ENCODE assay signal across 11 mouse cellular contexts in genomic region chr12:40462693-40463235, GRCm38 (mm10). TPM values are rescaled to one million over a fixed set of nuclear protein-coding genes. Genes with fewer than 3 reads are reported as not detected.
DNase-seq lines count a peak whose midpoint lies in the region; ATAC-seq and TF ChIP-seq lines count a peak whose summit lies in the region.
"Had no signal": no experiment of that assay in that cellular context is flagged by ENCODE, and none has a peak within 500 bp of the region (broad histone marks: within the 10 kb centered on the region; RNA-seq: fewer than 3 reads in every experiment).

No protein-coding gene starts in this region.

- H3K4me3 ChIP-seq in kidney, postnatal 0 days (replicated peaks; ENCODE audit: low read depth, low read length): no peak overlapping the region
- H3K4me3 ChIP-seq in brown adipose tissue, adult 24 weeks (ENCODE audit: insufficient read depth, low read depth, low read length): no peak overlapping the region
- H3K4me3 ChIP-seq: liver, embryonic 13.5 days had no signal

- H3K36me3 ChIP-seq in kidney, postnatal 0 days (ENCODE audit: insufficient read depth, low read length): no peaks in the 10 kb centered on the region
- H3K36me3 ChIP-seq: liver, embryonic 13.5 days had no signal

- H3K4me2 ChIP-seq in kidney, postnatal 0 days (ENCODE audit: low read length): no peak overlapping the region
- H3K4me2 ChIP-seq: liver, embryonic 13.5 days had no signal

- peak overlapping the region; percentile 44; the same call in 1 of the 2 replicates for H3K27ac ChIP-seq in kidney, postnatal 0 days
- H3K27ac ChIP-seq in brown adipose tissue, adult 24 weeks (replicated peaks; ENCODE audit: low read depth, low read length): 0 out of 2 replicates have a peak overlapping the region, but pooled peaks have one; percentile 39
- H3K27ac ChIP-seq: liver, embryonic 13.5 days had no signal

- TF ChIP-seq CTCF in kidney, postnatal 0 days (IDR thresholded peaks at IDR 0.05; ENCODE audit: low read depth): no peak

- WGBS in kidney, postnatal 0 days: 50% methylated on average over 7 of the region's 7 CpGs

- DNase-seq in cerebellum, adult 9-11 months: peak; percentile 58
- DNase-seq in cerebellum, adult 8-10 months: no peak
- peak; percentile 54 for DNase-seq in kidney, postnatal 0 days (ENCODE audit: low spot score)
- DNase-seq in kidney, adult 11 months: no peak
- peak; percentile 50 to 57 for DNase-seq in kidney, postnatal 25 days
- DNase-seq in embryo, embryonic 10 days (ENCODE audit: low spot score): no peak
- DNase-seq in adrenal gland, adult 2 months: no peak
- DNase-seq: adrenal gland, postnatal 36 days; gastrocnemius, postnatal 36 days; liver, embryonic 13.5 days had no signal

- H3K9me3 ChIP-seq in kidney, postnatal 0 days (replicated peaks; ENCODE audit: low read length): no peaks in the 10 kb centered on the region
- H3K9me3 ChIP-seq: liver, embryonic 13.5 days had no signal

- H3K27me3 ChIP-seq in kidney, postnatal 0 days (ENCODE audit: insufficient read depth, low read length): no peaks in the 10 kb centered on the region
- H3K27me3 ChIP-seq: liver, embryonic 13.5 days had no signal

- no peak for ATAC-seq in kidney, postnatal 0 days (replicated peaks; ENCODE audit: low FRiP score, low read depth)

- H3K9ac ChIP-seq in kidney, postnatal 0 days (ENCODE audit: low read depth, low read length): no peak overlapping the region
- H3K9ac ChIP-seq: liver, embryonic 13.5 days had no signal

- H3K4me1 ChIP-seq in kidney, postnatal 0 days (replicated peaks; ENCODE audit: insufficient read depth, low read length): no peaks in the 10 kb centered on the region
- peaks cover 38% of the 10 kb centered on the region for H3K4me1 ChIP-seq in brown adipose tissue, adult 24 weeks (ENCODE audit: control insufficient read depth, insufficient read depth, insufficient read length, low read length)
- H3K4me1 ChIP-seq: liver, embryonic 13.5 days had no signal

RNA-seq across cellular contexts. Expression of gene Dock4, which starts 17.0 kb away (rescaled TPM):
- polyA plus RNA-seq in kidney, postnatal 0 days (2015; fragmentation: Nextera tagmentation; extraction: Ambion mirVana): 7.0 and 8.7 TPM in 2 replicates
- 2.6 and 3.3 TPM in 2 replicates for polyA plus RNA-seq in brown adipose tissue, adult 24 weeks (2012; ENCODE audit: insufficient read depth, insufficient read length, missing spikeins)
- total RNA-seq in adrenal gland, adult 2 months (2021): 10 to 100 TPM; 14.5 to 15.5 TPM
- 4.3 and 4.7 TPM in 2 replicates for polyA plus RNA-seq in adrenal gland, adult 2 months (2012; rRNA removed)

RNA-seq across cellular contexts. Expression of gene Zfp277, which starts 17.1 kb away (rescaled TPM):
- polyA plus RNA-seq in kidney, postnatal 0 days (2015; fragmentation: Nextera tagmentation; extraction: Ambion mirVana): 41.8 TPM in 2 replicates
- polyA plus RNA-seq in brown adipose tissue, adult 24 weeks (2012; ENCODE audit: insufficient read depth, insufficient read length, missing spikeins): 6.1 and 9.6 TPM in 2 replicates
- 10 to 100 TPM; 14.2 to 16.3 TPM for total RNA-seq in adrenal gland, adult 2 months (2021)
- polyA plus RNA-seq in adrenal gland, adult 2 months (2012; rRNA removed): 2.0 and 2.1 TPM in 2 replicates

Comparison
In these comparisons a context has a peak if more than half of its experiments do, and no peak if none do; other contexts are left out.
1. DNase-seq: peak in cerebellum, adult 9-11 months (single experiment), kidney, postnatal 0 days (single experiment) and kidney, postnatal 25 days (2 of 2); none in cerebellum, adult 8-10 months (single experiment), kidney, adult 11 months (single experiment), embryo, embryonic 10 days (single experiment) and adrenal gland, adult 2 months (single experiment).